ENCODE assay signal across 16 mouse cellular contexts in the genomic region with DNA sequence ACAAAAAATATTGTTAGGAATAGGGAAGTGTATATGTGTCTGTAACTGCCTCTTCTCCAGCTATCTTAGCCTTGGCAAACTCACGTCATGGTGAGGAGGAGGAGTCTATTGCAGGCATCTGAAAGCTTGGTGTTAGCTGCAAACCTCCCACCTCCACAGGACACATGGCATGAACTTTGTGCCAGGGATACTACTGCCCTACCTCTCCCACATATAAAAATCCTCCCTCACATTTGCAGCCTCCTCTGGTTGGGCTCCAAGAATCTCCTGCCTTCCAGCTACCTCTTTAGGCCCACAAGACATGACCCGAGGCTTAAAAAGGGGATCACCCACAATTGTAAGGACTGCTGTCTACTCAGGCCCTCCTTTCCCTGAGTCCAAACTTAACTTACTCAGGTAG. TPM values are rescaled to one million over a fixed set of nuclear protein-coding genes. Genes with fewer than 3 reads are reported as not detected.
"Had no signal": no experiment of that assay in that cellular context is flagged by ENCODE, and none has a peak within 500 bp of the region (broad histone marks: within the 10 kb centered on the region; RNA-seq: fewer than 3 reads in every experiment).

No protein-coding gene starts in this region.

- H3K4me3 ChIP-seq: left cerebral cortex, adult 2 months; limb, embryonic 12.5 days; midbrain, embryonic 12.5 days had no signal

- H3K4me1 ChIP-seq: limb, embryonic 12.5 days; midbrain, embryonic 12.5 days had no signal

- H3K27me3 ChIP-seq: limb, embryonic 12.5 days; midbrain, embryonic 12.5 days had no signal

- H3K27ac ChIP-seq: left cerebral cortex, adult 2 months; limb, embryonic 12.5 days; liver, embryonic 14.5 days; midbrain, embryonic 12.5 days had no signal

- H3K9ac ChIP-seq: limb, embryonic 12.5 days; liver, embryonic 14.5 days; midbrain, embryonic 12.5 days had no signal

- H3K36me3 ChIP-seq: limb, embryonic 12.5 days; midbrain, embryonic 12.5 days had no signal

- DNase-seq: kidney, adult 8-10 months; liver; lung, adult 2 months; lung, postnatal 36 days; right cerebral cortex, adult 18-20 months; thymus, adult 2 months; thymus, postnatal 25 days had no signal

- H3K4me2 ChIP-seq: limb, embryonic 12.5 days; midbrain, embryonic 12.5 days had no signal

- ATAC-seq: inflammation-experienced regulatory T-cells, adult 6 months; intestine, postnatal 0 days; lung, postnatal 0 days had no signal

RNA-seq across cellular contexts. Expression of a gene that starts 15.4 kb away (rescaled TPM):
- total RNA-seq: layer of hippocampus, postnatal 25 days; left cerebral cortex, adult 2 months had no signal
- polyA plus RNA-seq: lung, adult 2 months; testis, adult 2 months; thymus, adult 2 months had no signal

RNA-seq across cellular contexts. Expression of a gene that starts 45.5 kb away (rescaled TPM):
- polyA plus RNA-seq: thymus, adult 2 months had no signal
